Mouse (Mus musculus): ENCODE measurements around the gene Pigs. TPM values are rescaled to one million over a fixed set of nuclear protein-coding genes. Genes with fewer than 3 reads are reported as not detected.

Pigs gene
- polyA plus RNA-seq, 1 experiment from 2014 or later = 58.8 TPM

GRCm38 (mm10) chr11:78344328-78344889, 16.2 kb downstream of the Pigs start:
- no peaks in the 10 kb centered on the region for H3K27me3 ChIP-seq
- H3K4me3 ChIP-seq (replicated peaks) = peak overlapping the region; percentile 88
- peak overlapping the region; percentile 76 for H3K4me2 ChIP-seq
- H3K27ac ChIP-seq = peak overlapping the region; percentile 89
- H3K36me3 ChIP-seq (replicated peaks) = peaks cover 33% of the 10 kb centered on the region
- ATAC-seq (ENCODE audit: low FRiP score) = no peak
- peak overlapping the region; percentile 96 for H3K9ac ChIP-seq
- 86% methylated on average over 6 of the region's 6 CpGs for WGBS
- peaks cover 40% of the 10 kb centered on the region for H3K4me1 ChIP-seq
- no peaks in the 10 kb centered on the region for H3K9me3 ChIP-seq

GRCm38 (mm10) chr11:78344890-78345715, 16.9 kb downstream of the Pigs start:
- H3K36me3 ChIP-seq (replicated peaks) = peaks cover 26% of the 10 kb centered on the region
- peak overlapping the region; percentile 61; the same call in 1 of the 2 replicates for H3K27ac ChIP-seq
- peak overlapping the region; percentile 8; the same call in 1 of the 2 replicates for H3K4me3 ChIP-seq (replicated peaks)
- H3K27me3 ChIP-seq = no peaks in the 10 kb centered on the region
- no peaks in the 10 kb centered on the region for H3K9me3 ChIP-seq
- H3K4me2 ChIP-seq = peak overlapping the region; percentile 27
- ATAC-seq (ENCODE audit: low FRiP score) = no peak
- H3K9ac ChIP-seq = 0 out of 2 replicates have a peak overlapping the region, but pooled peaks have one; percentile 40
- peaks cover 41% of the 10 kb centered on the region for H3K4me1 ChIP-seq
- 66% methylated on average over 8 of the region's 8 CpGs for WGBS

GRCm38 (mm10) chr11:78345801-78346200, 17.6 kb downstream of the Pigs start:
- peaks cover 41% of the 10 kb centered on the region for H3K4me1 ChIP-seq
- no peak for ATAC-seq (ENCODE audit: low FRiP score)
- no peaks in the 10 kb centered on the region for H3K27me3 ChIP-seq
- H3K4me2 ChIP-seq = no peak overlapping the region
- no peaks in the 10 kb centered on the region for H3K9me3 ChIP-seq
- peaks cover 20% of the 10 kb centered on the region for H3K36me3 ChIP-seq (replicated peaks)
- H3K27ac ChIP-seq = peak overlapping the region; percentile 16; the same call in 1 of the 2 replicates
- H3K9ac ChIP-seq = 0 out of 2 replicates have a peak overlapping the region, but pooled peaks have one; percentile 40
- H3K4me3 ChIP-seq (replicated peaks) = no peak overlapping the region
- 82% methylated on average over 7 of the region's 7 CpGs for WGBS

- H3K4me3 ChIP-seq (replicated peaks) = no peak overlapping the region
- WGBS = 69% methylated on average over 6 of the region's 6 CpGs
- peaks cover 13% of the 10 kb centered on the region for H3K36me3 ChIP-seq (replicated peaks)
- no peak overlapping the region for H3K4me2 ChIP-seq
- no peak for ATAC-seq (ENCODE audit: low FRiP score)
- H3K4me1 ChIP-seq = peaks cover 41% of the 10 kb centered on the region
- H3K9me3 ChIP-seq = no peaks in the 10 kb centered on the region
- H3K27me3 ChIP-seq = no peaks in the 10 kb centered on the region
- H3K27ac ChIP-seq = peak overlapping the region; percentile 16; the same call in 1 of the 2 replicates
- H3K9ac ChIP-seq = no peak overlapping the region
These were observed 18.3 kb downstream of the Pigs start for GRCm38 (mm10) chr11:78346326-78347069.

- Histone ChIP-seq H3K9ac (no peak overlapping the region), H3K4me1 (peaks cover 41% of the 10 kb centered on the region), H3K27ac (no peak overlapping the region), H3K4me2 (no peak overlapping the region), H3K27me3 (no peaks in the 10 kb centered on the region), H3K36me3 (replicated peaks) (peaks cover 12% of the 10 kb centered on the region), H3K9me3 (no peaks in the 10 kb centered on the region), H3K4me3 (replicated peaks) (no peak overlapping the region)
- no peak for ATAC-seq (ENCODE audit: low FRiP score)
- WGBS = 91% methylated on average over 10 of the region's 10 CpGs
These were observed 19.0 kb downstream of the Pigs start for GRCm38 (mm10) chr11:78347070-78347754.

- Histone ChIP-seq H3K36me3 (replicated peaks) (peaks cover 12% of the 10 kb centered on the region), H3K4me3 (replicated peaks) (no peak overlapping the region), H3K4me1 (peaks cover 39% of the 10 kb centered on the region), H3K27ac (no peak overlapping the region), H3K9me3 (no peaks in the 10 kb centered on the region), H3K27me3 (no peaks in the 10 kb centered on the region), H3K4me2 (no peak overlapping the region), H3K9ac (no peak overlapping the region)
- ATAC-seq (ENCODE audit: low FRiP score) = no peak
- 90% methylated on average over 9 of the region's 9 CpGs for WGBS
These were observed 19.7 kb downstream of the Pigs start for GRCm38 (mm10) chr11:78347908-78348307.

- H3K36me3 ChIP-seq (replicated peaks) = peaks cover 12% of the 10 kb centered on the region
- H3K27me3 ChIP-seq = no peaks in the 10 kb centered on the region
- ATAC-seq (ENCODE audit: low FRiP score) = no peak
- H3K9me3 ChIP-seq = no peaks in the 10 kb centered on the region
- no peak overlapping the region for H3K4me3 ChIP-seq (replicated peaks)
- no peak overlapping the region for H3K4me2 ChIP-seq
- peaks cover 37% of the 10 kb centered on the region for H3K4me1 ChIP-seq
- WGBS = 76% methylated on average over 7 of the region's 7 CpGs
- no peak overlapping the region for H3K9ac ChIP-seq
- H3K27ac ChIP-seq = no peak overlapping the region
These were observed 20.3 kb downstream of the Pigs start for GRCm38 (mm10) chr11:78348474-78348873.

GRCm38 (mm10) chr11:78349441-78350358, 21.5 kb downstream of the Pigs start:
- Histone ChIP-seq H3K4me3 (replicated peaks) (no peak overlapping the region), H3K9ac (no peak overlapping the region), H3K4me2 (no peak overlapping the region), H3K4me1 (peaks cover 28% of the 10 kb centered on the region), H3K27ac (no peak overlapping the region), H3K27me3 (no peaks in the 10 kb centered on the region), H3K36me3 (replicated peaks) (peaks cover 12% of the 10 kb centered on the region), H3K9me3 (no peaks in the 10 kb centered on the region)
- 91% methylated on average over 4 of the region's 4 CpGs for WGBS
- ATAC-seq (ENCODE audit: low FRiP score) = no peak

- no peak for ATAC-seq (ENCODE audit: low FRiP score)
- Histone ChIP-seq H3K4me2 (no peak overlapping the region), H3K4me3 (replicated peaks) (no peak overlapping the region), H3K9ac (no peak overlapping the region), H3K4me1 (0 out of 2 replicates have a peak, but pooled peaks cover 3% of the 10 kb centered on the region), H3K27ac (no peak overlapping the region), H3K27me3 (no peaks in the 10 kb centered on the region), H3K9me3 (no peaks in the 10 kb centered on the region), H3K36me3 (replicated peaks) (peaks cover 10% of the 10 kb centered on the region)
- WGBS = 95% methylated on average over 1 of the region's 1 CpGs
These were observed 24.9 kb downstream of the Pigs start for GRCm38 (mm10) chr11:78353081-78353480.

- Histone ChIP-seq H3K4me3 (replicated peaks) (no peak overlapping the region), H3K27ac (no peak overlapping the region), H3K9me3 (no peaks in the 10 kb centered on the region), H3K27me3 (0 out of 2 replicates have a peak, but pooled peaks cover 4% of the 10 kb centered on the region), H3K4me1 (no peaks in the 10 kb centered on the region), H3K4me2 (no peak overlapping the region), H3K36me3 (replicated peaks) (no peaks in the 10 kb centered on the region; the same call in 1 of the 2 replicates), H3K9ac (no peak overlapping the region)
- WGBS = 88% methylated on average over 6 of the region's 6 CpGs
- ATAC-seq (ENCODE audit: low FRiP score) = no peak
These were observed 26.7 kb downstream of the Pigs start for GRCm38 (mm10) chr11:78354905-78355304.
